Mouse (Mus musculus): ENCODE measurements around the gene Myo19.
"Not testable (repeated sequence)": the region's sequence is repeated elsewhere in the genome, so short reads cannot be mapped to it uniquely, and the experiment has no call there.

Myo19 gene

DNA sequence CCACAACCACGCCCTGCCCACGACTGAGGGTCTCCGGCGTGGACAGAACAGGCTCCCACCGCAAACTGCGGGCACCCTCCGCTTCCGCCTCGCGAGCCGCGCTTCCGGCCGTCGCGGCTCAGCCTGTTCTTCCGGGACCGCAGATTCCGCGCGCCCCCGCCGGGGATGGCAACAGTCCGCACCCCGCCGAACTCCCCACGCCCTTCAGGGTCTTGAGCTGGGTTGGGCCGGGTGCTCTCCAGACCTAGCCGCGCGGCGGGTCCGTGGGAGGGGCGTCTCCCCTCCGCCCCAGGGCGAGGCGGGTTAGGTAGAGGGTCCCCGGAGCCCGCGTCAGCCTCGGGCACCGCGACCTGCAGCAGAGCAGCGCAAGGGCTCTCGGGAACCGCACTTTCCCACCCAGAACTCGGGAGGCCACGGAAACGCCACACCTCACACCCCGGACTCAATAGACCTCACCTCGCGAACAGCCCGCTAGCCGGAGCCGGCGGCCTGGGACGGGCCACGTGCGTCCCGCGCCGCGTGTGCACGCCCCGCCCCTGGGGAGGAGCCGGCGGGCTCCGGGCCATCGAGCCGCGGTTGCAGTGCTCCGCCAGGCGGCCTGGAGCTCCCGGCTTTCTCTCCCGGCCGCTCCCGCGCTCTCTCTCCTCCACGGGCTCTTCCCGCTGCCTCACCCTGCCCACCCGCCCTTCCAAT lies at the start of gene Myo19, which contains the start of gene Pigw:
Gene Myo19 (plus strand): TSS at position 377 of the 693 bp plus-strand sequence.
Gene Pigw (minus strand): TSS at position 514 of the 693 bp plus-strand sequence.
- DNase-seq (ENCODE audit: low spot score), result peak; percentile 88

DNA sequence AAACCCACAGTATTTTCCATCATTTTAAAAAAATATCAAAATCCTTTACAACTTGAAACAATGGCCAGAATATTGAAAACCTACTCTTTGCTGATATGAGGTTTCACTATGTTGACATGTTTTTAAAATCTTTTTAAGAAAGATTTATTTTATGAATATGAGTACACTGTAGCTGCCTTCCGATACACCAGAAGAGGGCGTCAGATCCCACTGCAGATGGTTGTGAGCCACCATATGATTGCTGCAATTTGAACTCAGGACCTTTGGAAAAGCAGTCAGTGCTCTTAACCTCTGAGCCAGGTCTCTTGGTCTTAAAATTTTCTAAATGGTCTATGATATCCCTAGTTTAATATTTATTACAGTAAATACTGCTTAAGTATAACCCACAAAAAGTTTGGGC lies 40.6 kb upstream of the Myo19 start:
- DNase-seq (ENCODE audit: low spot score), result no peak

DNA sequence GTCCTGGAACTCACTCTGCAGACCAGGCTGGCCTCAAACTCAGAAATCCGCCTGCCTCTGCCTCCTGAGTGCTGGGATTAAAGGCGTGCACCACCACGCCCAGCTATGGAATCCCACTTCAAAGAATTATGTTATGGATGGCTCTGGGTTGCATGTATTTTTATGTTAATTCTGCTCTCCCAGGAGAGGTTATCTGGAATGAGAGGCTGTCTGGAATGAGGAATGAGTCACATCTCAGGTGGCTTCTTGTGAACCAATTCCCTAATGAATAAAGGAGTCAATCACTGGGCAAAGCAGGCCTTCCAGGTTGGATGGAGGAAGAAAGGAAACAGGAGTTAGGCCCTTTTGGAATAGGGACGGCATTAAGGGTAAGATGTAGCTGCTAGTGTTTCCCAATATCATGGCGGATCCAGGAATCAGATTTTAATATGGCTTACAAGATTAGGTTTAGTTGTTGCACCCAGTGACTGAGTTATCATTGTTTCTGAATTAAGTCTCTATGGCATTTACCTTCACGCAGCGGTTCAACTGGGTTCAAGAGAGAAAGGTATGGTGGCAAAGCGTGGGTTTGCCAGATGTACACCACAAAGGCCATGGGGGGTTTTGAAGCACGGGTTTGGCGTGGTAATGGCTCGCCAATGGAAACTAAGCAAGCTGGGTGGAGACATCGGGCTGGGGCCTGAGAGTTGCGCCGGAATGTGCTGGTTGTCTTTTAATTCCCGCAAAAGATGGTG lies 33.0 kb upstream of the Myo19 start:
- no peak for DNase-seq (ENCODE audit: low spot score)

DNA sequence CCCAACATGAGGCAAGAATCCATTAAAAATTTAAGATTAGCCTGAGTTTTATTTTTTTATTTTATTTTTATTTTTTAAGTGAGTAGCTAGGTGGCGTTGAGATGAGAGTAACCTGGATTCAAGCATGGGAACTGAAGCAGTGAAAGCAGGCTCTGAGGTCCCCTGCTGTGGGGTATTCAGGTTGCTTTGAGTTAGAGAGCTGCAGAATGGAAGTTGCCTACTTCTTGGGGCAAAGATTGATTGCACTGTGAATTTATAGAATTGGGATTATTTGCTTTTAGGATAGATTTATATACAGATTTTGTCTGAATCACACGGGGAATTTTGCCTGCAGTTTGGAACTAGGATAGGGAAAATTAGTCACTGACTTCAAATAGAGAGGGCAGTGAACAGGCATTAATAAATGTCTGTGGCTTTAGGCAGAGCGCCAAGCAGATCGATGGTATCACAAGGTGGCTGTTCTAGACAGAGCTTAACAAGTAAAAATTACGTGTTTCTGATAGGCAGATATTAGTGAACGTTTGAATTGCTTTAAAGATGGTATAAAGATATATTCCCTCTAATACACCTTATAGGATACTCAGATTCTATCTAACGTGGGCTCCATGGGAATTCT lies 32.4 kb upstream of the Myo19 start:
- DNase-seq (ENCODE audit: low spot score), result no peak

DNA sequence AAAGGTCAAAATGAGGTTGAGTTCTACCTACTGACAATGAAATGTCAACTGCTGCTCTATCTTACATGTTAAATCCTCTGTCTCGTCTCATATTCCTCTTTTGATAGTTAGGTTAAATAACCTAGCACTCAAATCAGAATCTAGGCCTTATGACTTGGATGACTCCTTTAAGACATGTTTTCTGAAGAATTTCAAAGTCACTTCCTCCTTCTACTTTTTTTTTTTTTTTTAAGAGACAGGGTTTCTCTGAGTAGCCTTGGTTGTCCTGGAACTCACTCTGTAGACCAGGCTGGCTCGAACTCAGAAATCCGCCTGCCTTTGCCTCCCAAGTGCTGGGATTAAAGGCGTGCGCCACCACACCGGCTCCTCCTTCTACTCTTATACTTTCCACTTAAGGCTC lies 24.7 kb upstream of the Myo19 start:
- no peak for DNase-seq (ENCODE audit: low spot score)

DNA sequence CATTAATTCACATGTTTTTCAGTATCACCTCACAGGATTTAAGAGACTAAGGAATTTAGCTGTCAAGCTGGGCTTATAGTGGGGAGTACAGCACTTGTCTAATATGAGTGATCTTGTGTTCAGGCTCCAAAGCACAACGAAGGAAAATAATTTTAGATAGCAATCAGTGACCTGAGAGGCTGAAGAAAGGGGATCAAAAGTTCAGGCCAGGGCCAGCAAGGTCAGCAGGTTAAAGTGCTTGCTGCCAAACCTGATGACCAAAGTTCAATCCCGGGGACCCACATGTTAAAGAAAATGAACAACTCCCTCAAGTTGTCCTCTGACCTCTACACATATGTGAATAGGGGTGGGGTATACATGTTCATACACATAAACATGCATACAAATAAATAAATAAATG lies 14.7 kb upstream of the Myo19 start:
- no peak for DNase-seq (ENCODE audit: low spot score)

DNA sequence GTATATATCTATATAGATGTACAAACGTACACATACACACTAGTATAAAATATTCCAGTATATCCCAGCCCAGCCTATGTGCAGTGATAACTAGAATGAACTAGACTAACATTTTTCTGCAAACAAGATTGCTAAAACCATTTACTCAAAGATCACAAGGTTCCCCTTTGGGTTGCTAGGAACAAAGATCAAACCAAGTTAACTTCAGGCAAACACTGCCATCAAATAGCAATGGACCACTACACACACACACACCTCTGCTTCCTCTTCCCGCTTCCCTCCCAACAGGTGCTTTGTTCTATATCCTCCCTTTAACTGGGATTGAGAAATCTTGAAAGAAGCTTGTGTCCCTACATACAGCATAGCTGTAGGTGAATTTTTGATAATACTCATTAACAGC lies 12.4 kb upstream of the Myo19 start:
- DNase-seq (ENCODE audit: low spot score), result no peak

DNA sequence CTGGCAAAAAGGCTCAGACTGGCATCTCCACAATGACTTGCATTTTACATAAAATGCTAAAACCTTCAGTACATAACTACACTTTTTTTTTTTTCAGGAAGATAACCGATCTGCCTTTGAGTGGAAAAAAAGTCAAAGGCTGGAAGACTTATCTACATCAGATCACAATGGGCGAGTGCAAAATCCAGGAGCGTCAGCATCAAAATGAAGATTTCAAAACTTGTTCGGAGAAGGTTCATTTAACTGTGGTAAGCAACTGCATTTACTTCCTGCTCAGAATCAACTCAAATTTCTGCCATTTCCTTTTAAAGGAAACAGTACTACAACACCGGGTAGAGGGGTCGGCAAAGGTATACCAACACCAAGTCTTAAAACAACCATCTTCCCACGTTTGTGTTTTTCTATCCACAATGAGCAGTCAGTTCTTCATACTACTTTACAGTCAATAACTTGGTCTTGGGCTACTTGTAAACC lies 11.1 kb upstream of the Myo19 start:
- DNase-seq (ENCODE audit: low spot score), result no peak

DNA sequence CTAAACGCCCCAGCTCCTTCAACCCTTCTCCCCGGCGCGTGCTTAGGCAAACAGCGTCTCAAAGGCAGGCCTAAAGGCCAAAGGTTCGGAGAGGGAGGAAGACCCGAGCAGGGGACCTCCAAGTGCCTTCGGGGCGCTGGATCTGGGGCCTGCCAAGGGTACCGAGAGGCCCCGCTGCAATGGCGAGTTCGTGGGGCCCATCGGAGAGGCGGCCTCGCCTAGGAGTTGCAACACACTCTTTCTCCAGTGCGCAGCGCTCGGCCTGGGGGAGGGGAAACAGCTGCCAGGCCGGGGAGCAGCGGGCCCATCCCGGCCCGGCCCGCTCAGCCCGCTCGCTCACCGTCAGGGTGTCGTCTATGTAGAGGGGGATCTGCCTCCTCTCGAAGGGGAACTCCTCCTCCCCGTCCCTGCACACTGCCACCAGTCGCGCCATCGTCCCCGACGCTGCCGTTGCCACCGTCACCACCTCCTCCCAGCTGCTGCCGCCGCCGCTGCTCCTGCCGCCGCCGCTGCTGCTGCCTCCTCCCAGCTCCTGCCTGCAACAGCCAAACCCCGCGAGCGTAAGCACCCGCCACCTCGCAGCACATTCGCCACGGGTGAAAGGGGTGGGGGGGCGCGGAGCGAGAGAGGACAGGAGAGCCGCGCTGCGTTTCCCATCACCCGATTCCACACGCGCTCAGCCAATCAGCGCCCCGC lies 10.3 kb upstream of the Myo19 start:
- DNase-seq (ENCODE audit: low spot score), result peak; percentile 95

DNA sequence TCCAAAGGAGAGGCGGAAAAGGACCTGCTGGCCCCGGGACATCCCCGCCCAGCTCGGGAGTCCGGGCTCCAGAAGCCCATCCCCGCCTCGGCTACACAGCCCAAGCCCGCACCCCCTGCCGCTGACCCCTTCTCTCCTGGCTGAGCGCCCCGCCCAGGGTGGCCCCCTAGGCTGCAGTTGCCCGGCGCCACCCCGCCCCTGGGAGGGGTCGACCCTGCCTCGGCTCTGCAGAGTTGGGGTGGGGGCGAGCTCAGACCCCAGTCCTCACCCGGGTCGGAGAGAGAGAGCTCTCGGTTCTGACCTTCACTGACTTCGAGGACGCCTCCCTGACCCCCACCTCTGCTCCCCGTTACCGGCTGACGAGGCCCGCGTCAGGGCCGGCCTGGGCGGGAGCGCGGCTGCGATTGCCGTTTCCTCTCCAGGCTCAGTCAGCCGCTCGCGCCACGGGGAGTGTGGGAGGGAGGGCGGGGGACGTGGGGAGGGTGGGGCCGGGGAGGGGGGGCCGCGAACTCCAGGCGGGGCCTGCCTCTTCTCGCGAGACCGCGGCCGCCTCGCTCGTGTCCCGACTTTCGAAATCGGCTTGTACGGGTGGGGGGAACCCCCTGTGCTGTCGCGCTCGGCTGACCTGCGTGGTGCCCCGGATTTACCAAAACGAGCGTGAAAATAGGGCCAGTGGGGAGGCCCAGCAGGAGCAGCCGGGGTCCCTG lies 9.5 kb upstream of the Myo19 start, which contains the start of gene Ggnbp2:
Gene Ggnbp2 (minus strand): TSS at position 481 of the 707 bp plus-strand sequence.
- DNase-seq (ENCODE audit: low spot score), result peak; percentile 87

DNA sequence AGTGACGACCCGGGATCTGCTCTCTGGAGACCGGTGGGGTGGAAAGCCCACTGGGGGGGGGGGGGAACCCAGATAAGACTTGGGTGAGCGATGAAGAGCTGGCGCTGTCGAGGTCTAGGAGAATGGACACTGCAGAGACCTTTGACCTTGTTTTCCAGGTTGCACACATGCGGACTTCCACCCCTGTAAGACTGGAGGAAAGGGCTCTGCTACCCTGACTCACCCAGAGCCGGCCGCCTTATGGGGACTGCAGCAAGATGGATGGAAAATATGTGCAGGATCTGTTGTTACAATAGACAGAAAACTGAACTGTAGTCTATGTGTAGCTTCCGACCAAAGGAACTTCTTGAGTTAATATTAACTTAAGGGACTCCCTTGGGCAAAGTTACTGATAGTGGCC lies 8.9 kb upstream of the Myo19 start:
- DNase-seq (ENCODE audit: low spot score), result peak; percentile 70

DNA sequence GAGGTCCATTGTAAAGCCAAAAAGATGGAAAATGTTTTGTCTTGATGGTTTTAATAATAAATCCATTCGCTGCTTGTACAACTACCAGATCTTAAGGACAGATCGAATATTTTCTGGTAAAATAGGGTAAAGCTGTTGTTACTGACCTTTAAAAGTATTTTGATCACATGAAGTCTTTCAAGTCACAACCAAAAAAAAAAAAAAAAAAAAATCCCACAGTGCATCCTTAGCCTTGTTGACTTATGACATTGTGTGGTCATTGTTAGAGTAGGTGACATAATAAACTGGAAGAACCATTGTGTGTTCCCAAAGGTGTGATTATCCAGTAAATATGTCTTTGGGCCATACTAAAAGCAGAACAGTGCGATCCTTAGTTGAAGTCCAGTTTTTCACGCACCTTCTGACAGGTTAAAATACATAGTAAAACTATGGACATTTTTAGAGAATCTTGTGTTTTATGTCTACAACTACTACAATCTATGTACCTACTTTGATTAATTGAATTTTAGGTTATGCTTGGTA lies 8.3 kb upstream of the Myo19 start:
- no peak for DNase-seq (ENCODE audit: low spot score)

DNA sequence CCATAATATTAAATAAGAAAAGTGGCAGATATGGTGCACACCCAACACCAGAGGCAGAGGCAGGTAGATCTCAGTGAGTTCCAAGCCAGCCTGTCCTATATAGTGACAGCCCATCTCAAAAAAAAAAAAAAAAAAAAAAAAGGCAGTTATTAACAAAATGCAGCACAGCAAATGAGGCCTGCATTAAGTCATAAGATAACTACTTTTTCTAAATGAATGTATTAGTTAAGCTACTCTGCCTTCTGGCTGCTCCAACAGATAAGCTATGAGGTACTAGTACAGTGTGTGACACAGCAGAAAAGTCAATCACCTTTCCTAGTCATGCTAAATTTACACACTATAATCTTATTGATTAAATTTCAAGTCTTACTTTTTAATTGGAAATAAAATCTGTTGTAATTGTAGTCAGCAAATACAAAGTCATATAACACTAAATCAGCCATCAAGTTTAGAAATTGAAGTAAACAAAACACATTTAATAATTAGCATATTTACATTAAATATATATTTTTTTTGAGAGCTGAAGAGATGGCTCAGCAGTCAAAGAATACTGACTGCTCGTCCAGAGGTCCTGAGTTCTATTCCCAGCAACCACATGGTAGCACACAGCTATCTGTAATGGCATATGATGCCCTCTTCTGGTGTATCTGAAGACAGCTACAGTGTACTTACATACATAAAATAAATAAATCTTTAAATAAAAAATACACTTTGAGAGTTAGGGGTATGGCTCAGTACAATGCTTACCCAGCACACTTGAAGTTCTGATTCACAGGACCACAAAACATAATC lies 6.7 kb upstream of the Myo19 start:
- no peak for DNase-seq (ENCODE audit: low spot score)

DNA sequence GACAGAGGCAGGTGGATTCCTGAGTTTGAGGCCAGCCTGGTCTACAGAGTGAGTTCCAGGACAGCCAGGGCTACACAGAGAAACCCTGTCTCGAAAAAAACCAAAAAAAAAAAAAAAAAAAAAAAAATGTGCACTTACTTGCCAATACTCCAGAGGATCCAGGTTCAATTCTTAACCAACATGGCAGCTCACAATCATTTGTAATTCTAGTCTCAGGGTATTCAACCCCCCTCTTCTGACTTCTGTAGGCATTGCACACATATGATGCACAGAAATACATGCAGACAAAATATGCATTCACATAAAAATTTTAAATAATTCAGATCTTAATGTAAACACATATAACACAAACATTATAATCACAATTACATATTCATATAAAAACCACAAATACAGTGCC lies 3.9 kb upstream of the Myo19 start:
- not testable (repeated sequence) for DNase-seq (ENCODE audit: low spot score)

DNA sequence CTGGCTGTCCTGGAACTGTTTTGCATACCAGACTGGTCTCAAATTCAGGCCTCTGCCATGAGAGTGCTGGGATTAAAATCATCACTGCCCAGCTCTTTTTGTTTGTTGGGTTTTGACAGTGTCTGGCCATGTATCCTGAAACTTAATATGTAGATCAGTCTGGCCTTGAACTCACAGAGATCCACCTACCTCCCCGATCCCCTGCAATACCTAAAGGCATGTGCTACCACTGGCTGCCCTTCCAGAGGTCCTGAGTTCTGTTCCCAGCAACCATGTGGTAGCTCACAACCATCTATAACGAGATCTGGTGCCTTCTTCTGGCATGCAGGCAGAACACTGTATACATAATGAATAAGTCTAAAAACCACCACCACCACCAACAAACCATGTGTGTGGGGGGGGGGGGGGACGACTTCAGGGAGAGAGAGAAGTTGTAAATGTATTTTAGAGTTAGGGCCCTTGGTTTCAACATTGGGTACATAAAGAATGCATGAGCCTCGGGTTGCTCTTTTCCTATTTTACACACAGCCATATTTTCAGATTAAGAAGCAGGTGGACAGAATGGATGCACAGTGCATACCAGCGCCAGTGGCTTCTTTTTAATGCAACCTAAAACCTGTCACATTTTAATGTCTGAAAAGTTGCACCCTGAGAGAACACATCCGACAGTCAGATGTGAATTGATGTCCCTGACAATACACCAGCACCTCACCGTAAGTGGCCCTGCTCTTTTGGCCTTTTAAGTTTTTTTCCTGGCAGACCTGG lies 759 bp upstream of the Myo19 start:
- DNase-seq (ENCODE audit: low spot score), result no peak

DNA sequence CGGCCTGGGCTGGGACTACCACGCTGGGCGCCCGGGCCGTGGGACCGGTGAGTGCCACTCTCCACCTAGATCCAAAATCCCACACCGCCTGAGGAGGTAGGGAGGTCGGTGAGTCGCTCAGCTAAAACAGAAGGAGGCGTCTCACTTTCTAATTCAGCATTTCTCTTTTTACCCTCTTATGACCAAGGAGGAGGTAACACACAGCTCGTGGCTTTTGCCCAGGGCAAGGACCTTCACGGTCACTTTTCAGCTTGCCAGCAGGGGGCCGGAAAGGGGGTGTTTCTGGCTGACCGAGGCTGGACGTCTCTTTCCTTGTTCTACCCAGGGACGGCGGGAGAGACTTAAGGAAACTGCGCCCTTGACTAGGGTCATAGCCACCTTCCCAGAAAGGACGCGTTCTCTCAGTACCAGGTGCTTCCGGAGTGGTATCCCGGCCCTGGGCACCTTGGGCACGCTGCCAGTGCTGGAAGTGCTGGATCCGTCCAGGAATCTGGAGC lies 565 bp downstream of the Myo19 start:
- DNase-seq (ENCODE audit: low spot score), result peak; percentile 71

DNA sequence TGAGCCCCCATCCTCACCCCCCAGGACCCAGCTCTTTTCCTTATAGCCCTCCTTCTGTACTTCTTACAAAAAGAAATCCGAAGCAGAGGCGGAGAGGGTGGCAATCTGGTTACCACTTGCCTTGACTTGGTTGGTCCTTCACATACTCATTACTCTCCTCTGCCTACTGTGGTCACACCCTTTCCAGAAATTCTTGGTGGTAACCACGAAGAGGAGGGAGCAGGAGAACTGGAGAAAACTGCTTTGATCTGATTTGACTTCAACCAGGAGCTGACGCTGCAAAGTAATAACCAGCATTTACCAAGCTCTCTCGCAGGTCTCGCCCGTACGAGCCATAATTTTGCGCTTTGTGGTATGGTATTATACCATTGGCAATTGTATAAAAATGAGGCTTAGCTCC lies 1.0 kb downstream of the Myo19 start:
- DNase-seq (ENCODE audit: low spot score), result no peak

DNA sequence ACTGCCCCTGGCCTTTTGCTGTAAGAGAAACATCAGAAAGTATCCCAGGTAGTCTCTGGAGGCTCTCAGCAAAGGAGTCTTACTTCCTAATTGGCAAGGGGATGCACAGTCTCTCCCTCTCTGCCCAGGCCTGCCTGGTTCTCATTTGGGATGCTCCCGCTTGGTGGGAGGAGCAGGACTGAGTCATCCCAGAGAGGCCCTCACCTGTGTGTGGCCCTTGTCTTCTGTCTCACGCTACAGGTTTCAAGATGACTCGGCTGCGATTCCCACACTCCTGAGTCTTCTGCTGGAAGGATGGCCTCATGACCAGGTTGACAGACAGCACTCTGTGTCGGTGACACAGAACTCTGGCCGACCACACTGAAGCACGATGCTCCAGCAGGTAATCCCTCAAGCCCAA lies 2.4 kb downstream of the Myo19 start:
- no peak for DNase-seq (ENCODE audit: low spot score)

DNA sequence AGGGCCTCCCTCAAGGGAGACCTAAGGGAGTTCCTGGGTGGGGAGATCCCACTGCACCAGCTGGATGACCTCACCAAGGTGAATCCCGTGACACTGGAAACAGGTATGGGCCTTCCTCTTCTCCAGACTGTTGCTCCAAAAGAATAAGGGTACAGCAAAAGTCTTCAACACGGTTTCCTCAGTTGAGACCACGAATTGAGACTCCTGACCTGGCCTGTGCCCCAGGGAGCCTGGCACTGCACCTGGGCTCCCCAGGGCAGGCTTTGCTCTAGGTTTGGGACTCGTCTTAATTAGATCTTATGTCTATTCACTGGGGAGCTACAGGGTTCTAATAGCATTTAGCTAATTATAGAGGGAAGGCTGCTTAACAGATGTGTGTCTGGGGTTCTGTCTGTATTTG lies 5.3 kb downstream of the Myo19 start:
- no peak for DNase-seq (ENCODE audit: low spot score)

DNA sequence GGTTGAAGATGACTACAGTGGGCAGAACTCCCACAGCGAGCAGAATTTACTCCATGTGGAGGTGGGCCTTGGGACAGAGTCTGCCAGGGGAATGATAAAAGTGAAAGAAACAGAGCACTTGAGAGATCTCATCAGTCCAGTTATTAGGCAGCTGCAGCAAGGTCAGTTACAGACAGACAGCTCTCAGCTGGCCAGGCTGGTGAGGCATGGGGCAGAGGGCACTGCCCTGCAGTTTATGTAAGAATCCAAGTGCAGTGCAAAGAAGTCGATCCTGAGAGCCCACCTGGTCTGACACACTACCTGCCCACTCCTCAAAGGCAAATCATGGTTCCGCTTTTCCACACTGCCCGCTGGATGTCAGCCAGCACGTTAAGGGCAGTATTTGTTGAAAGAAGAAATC lies 6.3 kb downstream of the Myo19 start:
- DNase-seq (ENCODE audit: low spot score), result no peak

Data from embryo, embryonic 10 days (tissue).